Mouse (Mus musculus) MEL-GATA-1-ER (cell line): Measurements from ENCODE around the gene Crtap.
"Not testable (repeated sequence)": the region's sequence is repeated elsewhere in the genome, so short reads cannot be mapped to it uniquely, and the experiment has no call there.

ENCODE experiments used
- DNase-seq: peaks from one replicate; pipeline ENCODE4 v3.0.0-alpha.2; 2012; ENCODE audit warnings: low read depth; ENCODE audit errors: extremely low read depth

Gene Crtap

GRCm38 (mm10) chr9:114328332-114328731, 62.1 kb downstream of the Crtap start:
- not testable (repeated sequence) for DNase-seq

GRCm38 (mm10) chr9:114326011-114326748, 64.3 kb downstream of the Crtap start:
- DNase-seq = no peak
